Mouse (Mus musculus): ENCODE results near the gene Casp9.

Casp9 gene

GRCm38 (mm10) chr4:141793282-141794151 lies at the start of gene Casp9:
Casp9 (plus strand) TSS chr4:141793612.
- in situ Hi-C loops (cut with MboI; ENCODE audit: unreplicated experiment in 2 of 2): loop anchor here (5.0 to 25.0 kb wide), 7 partner anchors 71 to 1371 kb away; partner anchors contain the start of genes Plekhm2 (in 2 of the 2), Ddi2 (in 1 of the 2), Epha2 (in 1 of the 2) and Srarp (in 1 of the 2)

GRCm38 (mm10) chr4:141746578-141747346 lies 46.6 kb upstream of the Casp9 start, which contains the start of gene Agmat:
Agmat (plus strand) TSS chr4:141746672.
- in situ Hi-C loops (cut with MboI; ENCODE audit: unreplicated experiment in 2 of 2): no loop called here

- in situ Hi-C loops (cut with MboI; ENCODE audit: unreplicated experiment in 2 of 2): no loop called here
Measured at GRCm38 (mm10) chr4:141749557-141749956, 43.9 kb upstream of the Casp9 start.

GRCm38 (mm10) chr4:141750826-141751225 lies 42.6 kb upstream of the Casp9 start:
- in situ Hi-C loops (cut with MboI; ENCODE audit: unreplicated experiment in 2 of 2): no loop called here

GRCm38 (mm10) chr4:141751419-141752075 lies 41.9 kb upstream of the Casp9 start:
- in situ Hi-C loops (cut with MboI; ENCODE audit: unreplicated experiment in 2 of 2): no loop called here

DNA sequence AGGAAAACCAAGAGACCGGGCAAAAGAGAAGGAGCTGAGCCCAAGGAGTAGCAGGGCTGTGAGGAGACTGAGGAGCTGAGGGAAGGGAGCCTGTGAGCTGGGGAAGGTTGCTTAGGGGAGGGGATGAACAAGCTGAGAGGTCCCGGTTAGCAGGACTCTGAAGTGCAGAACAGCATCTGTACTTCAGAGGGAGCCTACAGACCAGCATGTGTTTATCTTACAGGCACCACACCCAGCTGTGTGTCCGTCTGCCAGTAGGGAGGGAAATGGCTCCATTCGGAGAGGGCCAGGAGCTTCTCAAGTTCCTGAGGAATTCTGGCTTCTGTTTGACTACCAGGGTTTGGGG lies 41.4 kb upstream of the Casp9 start:
- in situ Hi-C loops (cut with MboI; ENCODE audit: unreplicated experiment in 2 of 2): no loop called here

GRCm38 (mm10) chr4:141755375-141755930 lies 38.0 kb upstream of the Casp9 start:
- in situ Hi-C loops (cut with MboI; ENCODE audit: unreplicated experiment in 2 of 2): no loop called here

GRCm38 (mm10) chr4:141757124-141757523 lies 36.3 kb upstream of the Casp9 start:
- in situ Hi-C loops (cut with MboI; ENCODE audit: unreplicated experiment in 2 of 2): no loop called here

- in situ Hi-C loops (cut with MboI; ENCODE audit: unreplicated experiment in 2 of 2): no loop called here
Measured at GRCm38 (mm10) chr4:141758874-141759542, 34.4 kb upstream of the Casp9 start.

- in situ Hi-C loops (cut with MboI; ENCODE audit: unreplicated experiment in 2 of 2): no loop called here
Measured at GRCm38 (mm10) chr4:141760942-141761341, 32.5 kb upstream of the Casp9 start.

DNA sequence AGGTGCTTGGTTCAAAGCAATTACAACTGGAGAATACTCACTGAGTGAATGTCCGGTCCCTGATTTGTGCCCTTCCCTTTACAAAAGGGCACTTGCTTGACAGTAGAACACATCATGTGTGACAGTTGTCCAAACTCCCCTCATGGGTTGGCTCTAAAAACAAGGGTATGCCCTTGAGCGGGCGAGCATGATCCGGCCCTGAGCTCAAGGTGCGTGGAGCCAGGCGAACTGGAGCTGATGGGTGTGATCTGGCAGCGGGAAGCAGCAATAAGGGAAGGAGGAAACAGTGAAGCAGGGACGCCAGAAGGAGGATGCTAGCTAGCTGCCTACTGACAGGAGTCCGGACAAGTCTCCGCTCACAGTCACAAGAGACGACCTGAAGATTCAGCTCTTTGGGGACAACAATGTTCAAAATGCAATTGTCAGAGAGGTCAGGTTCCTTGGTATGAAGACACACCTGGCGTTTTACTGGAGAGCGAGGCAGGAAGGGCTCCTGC lies 31.3 kb upstream of the Casp9 start:
- in situ Hi-C loops (cut with MboI; ENCODE audit: unreplicated experiment in 2 of 2): no loop called here

GRCm38 (mm10) chr4:141763476-141763875 lies 29.9 kb upstream of the Casp9 start:
- in situ Hi-C loops (cut with MboI; ENCODE audit: unreplicated experiment in 2 of 2): no loop called here

GRCm38 (mm10) chr4:141765008-141765407 lies 28.4 kb upstream of the Casp9 start:
- in situ Hi-C loops (cut with MboI; ENCODE audit: unreplicated experiment in 2 of 2): no loop called here

- in situ Hi-C loops (cut with MboI; ENCODE audit: unreplicated experiment in 2 of 2): no loop called here
Measured at GRCm38 (mm10) chr4:141766316-141766667, 27.1 kb upstream of the Casp9 start.

- in situ Hi-C loops (cut with MboI; ENCODE audit: unreplicated experiment in 2 of 2): no loop called here
Measured at GRCm38 (mm10) chr4:141766668-141767352, 26.6 kb upstream of the Casp9 start.

DNA sequence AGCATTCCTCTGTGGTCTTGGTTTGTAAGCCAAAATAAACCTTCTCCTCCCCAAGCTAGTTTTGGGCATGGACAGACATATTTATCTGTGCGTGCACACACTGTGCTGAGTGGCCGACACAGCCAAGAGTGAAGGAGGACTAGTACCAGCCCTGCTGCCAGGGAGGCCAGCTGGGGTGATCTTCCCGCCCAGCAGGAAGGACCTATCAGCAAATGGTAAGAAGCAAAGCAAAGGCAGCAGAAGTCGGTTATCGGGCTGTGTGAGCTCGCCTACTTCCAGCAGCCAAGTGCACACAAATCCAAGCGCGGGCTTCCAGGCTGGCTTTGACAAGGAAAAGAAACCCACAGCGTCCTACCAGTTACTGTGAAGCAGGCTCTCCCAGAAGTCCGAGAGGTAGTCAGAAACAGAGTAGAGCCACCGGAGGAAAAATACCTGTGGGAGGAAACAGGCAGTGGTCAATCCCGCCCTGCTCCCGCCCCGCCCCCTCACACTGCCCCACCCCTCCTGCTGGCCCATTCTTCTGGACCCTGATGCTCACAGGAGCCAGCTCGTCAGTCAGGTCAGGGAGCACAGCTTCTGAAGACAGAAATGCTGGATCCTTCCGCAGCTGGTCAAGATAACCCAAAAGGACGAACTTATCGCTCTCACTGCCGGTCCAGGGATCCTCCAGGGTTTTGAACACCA lies 25.9 kb upstream of the Casp9 start:
- in situ Hi-C loops (cut with MboI; ENCODE audit: unreplicated experiment in 2 of 2): no loop called here

DNA sequence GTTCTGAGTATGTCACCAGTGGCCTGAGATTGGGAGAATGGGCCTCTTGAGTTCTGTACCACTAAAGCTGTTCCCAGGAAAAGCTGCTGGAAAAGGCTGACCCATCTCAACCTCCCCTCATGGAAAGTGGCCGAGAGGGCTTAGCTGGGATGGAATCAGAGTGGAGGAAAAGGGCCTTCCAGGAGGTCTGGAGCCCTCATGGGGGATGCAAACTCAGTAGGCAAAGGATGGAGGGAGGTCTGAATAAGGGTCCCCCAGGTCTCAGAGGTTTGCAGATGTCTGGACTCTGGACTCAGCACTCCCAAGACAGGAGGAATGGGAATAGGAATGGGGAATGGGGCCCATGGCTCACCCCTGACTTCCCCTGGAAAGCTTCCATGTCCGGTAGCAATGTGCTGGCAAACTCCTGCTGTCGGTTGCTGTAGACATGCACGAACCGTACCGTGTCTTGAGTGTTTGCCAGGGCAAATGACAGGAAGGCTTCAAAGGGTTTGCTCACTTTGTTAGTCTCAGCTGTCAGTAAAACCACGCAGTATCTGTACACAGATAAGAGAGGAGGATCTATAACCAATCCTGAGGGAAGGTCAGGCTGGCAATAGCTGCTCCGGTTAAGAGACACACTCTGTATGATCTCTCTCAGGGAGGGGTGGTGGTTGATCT lies 23.8 kb upstream of the Casp9 start:
- in situ Hi-C loops (cut with MboI; ENCODE audit: unreplicated experiment in 2 of 2): no loop called here

GRCm38 (mm10) chr4:141771823-141772222 lies 21.6 kb upstream of the Casp9 start:
- in situ Hi-C loops (cut with MboI; ENCODE audit: unreplicated experiment in 2 of 2): no loop called here
